8 mouse cellular contexts compared by ENCODE assay signal in the genomic region with DNA sequence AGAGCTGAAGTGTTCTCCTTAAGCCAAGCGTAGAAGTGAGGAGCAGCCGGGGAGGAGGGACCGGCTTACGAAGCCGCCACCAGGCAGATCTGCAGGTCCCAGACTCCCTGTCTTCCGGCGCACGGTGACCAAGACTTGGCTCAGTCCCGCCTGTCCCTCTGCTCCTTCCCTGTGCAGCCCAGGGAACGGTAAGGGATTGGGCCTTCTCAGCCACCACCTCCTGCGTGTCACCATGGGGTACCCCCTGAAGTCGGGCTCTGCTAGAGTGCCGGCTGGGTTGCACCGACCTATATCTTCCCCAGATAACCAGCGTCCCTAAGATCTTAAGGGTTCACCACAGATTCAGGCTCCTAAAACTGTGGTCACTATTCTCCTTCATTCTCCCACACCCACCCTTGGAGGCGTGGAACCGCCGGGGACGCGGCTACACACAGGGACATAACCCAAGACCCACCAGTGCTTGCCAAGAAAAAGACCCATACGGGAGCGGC. TPM values are rescaled to one million over a fixed set of nuclear protein-coding genes. Genes with fewer than 3 reads are reported as not detected.
DNase-seq lines count a peak whose midpoint lies in the region; ATAC-seq and TF ChIP-seq lines count a peak whose summit lies in the region.

No protein-coding gene starts in this region.

- H3K4me2 ChIP-seq in forebrain, embryonic 12.5 days, result peak overlapping the region; percentile 97
- H3K4me2 ChIP-seq in hindbrain, embryonic 11.5 days (replicated peaks; ENCODE audit: low read depth, low read length), result peak overlapping the region; percentile 95
- H3K4me2 ChIP-seq in limb, embryonic 13.5 days (replicated peaks), result peak overlapping the region; percentile 98
- peak overlapping the region; percentile 96 for H3K4me2 ChIP-seq in midbrain, postnatal 0 days (ENCODE audit: low read depth, low read length, poor library complexity, severe bottlenecking)

- no peak for TF ChIP-seq CTCF in midbrain, postnatal 0 days (IDR thresholded peaks at IDR 0.05)

- under 1% methylated on average over 22 of the region's 22 CpGs for WGBS in forebrain, embryonic 12.5 days
- WGBS in hindbrain, embryonic 11.5 days, result under 1% methylated on average over 22 of the region's 22 CpGs
- WGBS in limb, embryonic 13.5 days, result under 1% methylated on average over 22 of the region's 22 CpGs
- WGBS in midbrain, postnatal 0 days, result 0% methylated on average over 22 of the region's 22 CpGs

- peak overlapping the region; percentile 100 for H3K27ac ChIP-seq in forebrain, embryonic 12.5 days
- peak overlapping the region; percentile 100 for H3K27ac ChIP-seq in hindbrain, embryonic 11.5 days (ENCODE audit: low read depth, low read length)
- peak overlapping the region; percentile 100 for H3K27ac ChIP-seq in limb, embryonic 13.5 days
- H3K27ac ChIP-seq in midbrain, postnatal 0 days (ENCODE audit: low read depth, low read length), result peak overlapping the region; percentile 100

- DNase-seq in layer of hippocampus, postnatal 36 days, result peak; percentile 40 to 44
- DNase-seq in layer of hippocampus, adult 11-12 months (ENCODE audit: low spot score), result no peak
- DNase-seq in adipocyte (ENCODE audit: low spot score), result peak; percentile 75
- DNase-seq in hindbrain, embryonic 11.5 days (ENCODE audit: low spot score), result no peak
- no peak for DNase-seq in midbrain, postnatal 0 days (ENCODE audit: low spot score)
- no peak for DNase-seq in spleen, postnatal 36 days (ENCODE audit: low spot score in 2 of 2)

- no peaks in the 10 kb centered on the region for H3K9me3 ChIP-seq in forebrain, embryonic 12.5 days
- no peaks in the 10 kb centered on the region for H3K9me3 ChIP-seq in hindbrain, embryonic 11.5 days (ENCODE audit: control insufficient read depth, low read length)
- H3K9me3 ChIP-seq in limb, embryonic 13.5 days, result no peaks in the 10 kb centered on the region
- no peaks in the 10 kb centered on the region for H3K9me3 ChIP-seq in midbrain, postnatal 0 days (ENCODE audit: low read length)

- H3K9ac ChIP-seq in forebrain, embryonic 12.5 days, result peak overlapping the region; percentile 100
- peak overlapping the region; percentile 100 for H3K9ac ChIP-seq in hindbrain, embryonic 11.5 days (ENCODE audit: low read depth, low read length)
- peak overlapping the region; percentile 100 for H3K9ac ChIP-seq in limb, embryonic 13.5 days
- peak overlapping the region; percentile 100 for H3K9ac ChIP-seq in midbrain, postnatal 0 days (replicated peaks; ENCODE audit: low read length, poor library complexity, severe bottlenecking)

- peak overlapping the region; percentile 96 for H3K4me3 ChIP-seq in forebrain, embryonic 12.5 days (replicated peaks)
- peak overlapping the region; percentile 99 for H3K4me3 ChIP-seq in hindbrain, embryonic 11.5 days (ENCODE audit: low read depth, low read length)
- H3K4me3 ChIP-seq in limb, embryonic 13.5 days, result peak overlapping the region; percentile 92
- H3K4me3 ChIP-seq in midbrain, postnatal 0 days (ENCODE audit: low read depth, low read length), result peak overlapping the region; percentile 98

- no peak for ATAC-seq in forebrain, embryonic 12.5 days (ENCODE audit: low FRiP score)
- no peak for ATAC-seq in hindbrain, embryonic 11.5 days (ENCODE audit: low FRiP score)
- no peak for ATAC-seq in limb, embryonic 13.5 days (ENCODE audit: low FRiP score, low read depth)
- no peak for ATAC-seq in midbrain, postnatal 0 days (ENCODE audit: low FRiP score)

- H3K27me3 ChIP-seq in forebrain, embryonic 12.5 days, result no peaks in the 10 kb centered on the region
- H3K27me3 ChIP-seq in hindbrain, embryonic 11.5 days (ENCODE audit: control insufficient read depth, insufficient read depth, low read length), result no peaks in the 10 kb centered on the region
- no peaks in the 10 kb centered on the region for H3K27me3 ChIP-seq in limb, embryonic 13.5 days
- H3K27me3 ChIP-seq in midbrain, postnatal 0 days (ENCODE audit: insufficient read depth, low read length), result no peaks in the 10 kb centered on the region

- peaks cover 43% of the 10 kb centered on the region for H3K4me1 ChIP-seq in forebrain, embryonic 12.5 days
- H3K4me1 ChIP-seq in hindbrain, embryonic 11.5 days (replicated peaks; ENCODE audit: control insufficient read depth, insufficient read depth, low read length), result peaks cover 16% of the 10 kb centered on the region
- peaks cover 45% of the 10 kb centered on the region for H3K4me1 ChIP-seq in limb, embryonic 13.5 days
- H3K4me1 ChIP-seq in midbrain, postnatal 0 days (ENCODE audit: insufficient read depth, low read length), result peaks cover 26% of the 10 kb centered on the region

- H3K36me3 ChIP-seq in forebrain, embryonic 12.5 days (replicated peaks), result peaks cover 29% of the 10 kb centered on the region
- H3K36me3 ChIP-seq in hindbrain, embryonic 11.5 days (ENCODE audit: control insufficient read depth, insufficient read depth, low read length), result no peaks in the 10 kb centered on the region
- peaks cover 52% of the 10 kb centered on the region for H3K36me3 ChIP-seq in limb, embryonic 13.5 days
- H3K36me3 ChIP-seq in midbrain, postnatal 0 days (ENCODE audit: insufficient read depth, low read length), result 0 out of 2 replicates have a peak, but pooled peaks cover 2% of the 10 kb centered on the region

RNA-seq across cellular contexts. Expression of a gene that starts 3.3 kb away (rescaled TPM):
- 100 to 1,000 TPM; 146 to 156 TPM for total RNA-seq in layer of hippocampus, postnatal 36 days (2021)
- 56.8 and 64.6 TPM in 2 replicates for polyA plus RNA-seq in forebrain, embryonic 12.5 days (2016; fragmentation: Nextera tagmentation; extraction: Ambion mirVana)
- 30.7 and 44.0 TPM in 2 replicates for polyA plus RNA-seq in hindbrain, embryonic 11.5 days (2014; fragmentation: Nextera tagmentation; extraction: Ambion mirVana)
- 37.4 and 37.7 TPM in 2 replicates for polyA plus RNA-seq in limb, embryonic 13.5 days (2015; fragmentation: Nextera tagmentation; extraction: Ambion mirVana)
- total RNA-seq in midbrain, postnatal 0 days (2014; rRNA removed), result 114 and 142 TPM in 2 replicates
- polyA plus RNA-seq in midbrain, postnatal 0 days (2015; fragmentation: Nextera tagmentation; extraction: Ambion mirVana), result 17.4 and 19.4 TPM in 2 replicates

Comparison
In these comparisons a context has a peak if more than half of its experiments do, and no peak if none do; other contexts are left out.
1. DNase-seq: peak in layer of hippocampus, postnatal 36 days (2 of 2) and adipocyte (single experiment); none in layer of hippocampus, adult 11-12 months (single experiment), hindbrain, embryonic 11.5 days (single experiment), midbrain, postnatal 0 days (single experiment) and spleen, postnatal 36 days (0 of 2).
2. Peak in every context shown above with its lines, with median percentiles within 50 percentile points of each other: H3K27ac ChIP-seq, H3K4me2 ChIP-seq, H3K4me3 ChIP-seq and H3K9ac ChIP-seq.